Mouse (Mus musculus) layer of hippocampus, postnatal 25 days (tissue): ENCODE data around the gene Katnb1. TPM values are rescaled to one million over a fixed set of nuclear protein-coding genes. Genes with fewer than 3 reads are reported as not detected.
A peak's percentile ranks its signal among the peaks of the same experiment; 100 is the strongest.

Experiments
- DNase-seq, 2 experiments: peaks; one replicate each; pipeline ENCODE4 v3.0.0; 2022; ENCODE audit warnings: mixed read lengths in 2 of 2, low spot score in 1 of 2; ENCODE audit errors: extremely low spot score in 1 of 2
- total RNA-seq, 2 experiments: library from RNA; stranded (reverse); gene quantifications; 2 replicates each; pipeline ENCODE4 v1.2.3; 2021

Gene Katnb1
- total RNA-seq, 2 experiments from 2014 or later, result 40.1 to 45.4 TPM

DNA sequence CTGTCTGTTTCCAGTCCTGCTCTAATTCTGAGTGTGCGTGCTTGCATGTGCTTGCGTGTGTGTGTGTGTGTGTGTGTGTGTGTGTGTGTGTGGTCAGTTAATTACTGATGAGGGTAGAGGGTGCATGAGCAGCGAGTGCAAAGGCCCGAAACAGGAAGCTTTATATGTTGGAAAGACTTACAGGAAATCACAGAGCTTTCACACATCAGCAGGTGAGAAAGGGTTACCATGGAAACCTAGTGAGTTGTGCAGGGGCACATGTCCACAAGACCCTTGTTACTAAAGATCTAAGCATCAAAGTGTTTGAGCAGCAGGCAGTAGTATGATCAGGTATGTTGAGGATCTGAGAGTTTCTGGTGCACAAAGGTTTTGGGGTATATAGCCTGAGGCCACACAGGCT is 3.3 kb downstream of the Katnb1 start:
- DNase-seq, result no peak

GRCm38 (mm10) chr8:95084744-95085431 is 3.9 kb downstream of the Katnb1 start:
- no peak for DNase-seq

DNA sequence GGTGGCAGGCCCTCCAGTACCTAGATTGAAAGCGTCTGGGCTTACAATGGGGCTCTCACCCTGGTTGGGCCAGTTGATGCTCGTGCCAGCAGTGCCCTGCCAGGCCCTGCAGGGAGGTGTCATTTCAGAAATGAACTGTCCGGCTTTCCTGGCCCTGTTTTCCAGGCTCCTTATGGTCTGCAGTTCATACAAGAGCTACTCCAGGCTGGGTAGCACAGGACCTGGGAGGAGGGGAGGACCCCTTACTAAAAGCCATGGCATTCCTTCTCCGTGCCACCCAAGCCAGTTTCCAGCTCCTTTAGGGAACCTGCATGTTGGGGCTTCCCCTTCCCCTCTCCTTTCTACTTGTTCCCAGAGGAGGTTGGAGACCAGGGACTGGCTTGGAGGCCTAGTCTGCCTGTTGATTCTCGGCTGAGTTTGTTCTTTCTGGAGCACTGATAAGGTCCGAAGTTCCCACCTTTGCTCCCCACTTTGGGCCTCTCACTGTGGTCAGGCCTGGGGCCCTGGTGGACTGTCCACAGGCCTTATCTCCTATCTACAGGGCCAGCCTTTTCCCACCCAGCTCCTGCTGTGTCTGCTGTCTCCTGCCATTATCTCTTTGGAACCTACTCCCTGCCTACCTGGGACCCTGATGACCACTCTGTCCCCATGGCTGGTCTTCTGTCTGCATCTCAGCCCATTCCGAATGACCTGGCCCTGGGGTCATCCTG is 4.6 kb downstream of the Katnb1 start:
- DNase-seq, result no peak

GRCm38 (mm10) chr8:95093574-95093973 is 12.6 kb downstream of the Katnb1 start:
- DNase-seq, result no peak

DNA sequence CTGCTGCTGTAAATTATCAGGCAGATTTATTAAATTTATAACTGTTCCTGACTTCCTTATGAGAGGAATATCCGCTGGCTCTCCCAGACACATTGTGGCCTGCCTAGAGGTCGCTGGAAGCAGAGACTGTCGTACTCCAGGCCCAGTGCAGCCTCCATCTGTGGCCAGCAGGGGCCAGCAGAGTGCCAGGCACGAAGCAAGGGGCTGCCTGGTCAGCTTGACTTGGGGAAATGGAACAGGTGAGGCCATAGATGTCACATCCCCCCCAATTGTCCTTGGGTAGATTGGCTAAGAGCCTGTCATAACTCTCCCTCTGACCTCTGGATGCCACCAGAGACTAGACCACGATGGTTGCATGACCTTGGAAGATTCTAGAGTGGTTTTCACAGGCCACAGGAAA is 18.0 kb downstream of the Katnb1 start:
- peak; percentile 45 to 68 for DNase-seq

GRCm38 (mm10) chr8:95101972-95102371 is 21.0 kb downstream of the Katnb1 start:
- DNase-seq, result no peak

- DNase-seq, result no peak
Measured at GRCm38 (mm10) chr8:95107306-95107705, 26.3 kb downstream of the Katnb1 start.

DNA sequence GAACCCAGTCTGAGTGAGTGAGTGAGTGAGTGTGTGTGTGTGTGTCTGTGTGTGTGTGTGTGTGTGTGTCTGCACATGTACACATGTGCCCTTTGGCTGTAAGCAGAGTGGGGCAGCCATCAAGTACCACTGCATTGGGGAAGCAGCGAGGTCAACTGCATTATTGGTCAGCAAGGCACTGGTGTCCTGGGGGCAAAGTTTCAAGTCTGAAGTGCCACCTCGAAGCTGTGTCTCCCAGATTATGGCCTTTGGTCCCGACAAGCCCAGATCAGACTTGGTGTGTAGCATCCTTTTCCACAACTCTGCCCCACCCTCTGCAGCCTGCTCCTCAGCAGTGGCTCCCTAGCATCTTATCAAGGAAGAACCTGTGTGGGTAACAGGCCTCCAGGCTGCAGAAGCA is 31.6 kb downstream of the Katnb1 start:
- no peak for DNase-seq

DNA sequence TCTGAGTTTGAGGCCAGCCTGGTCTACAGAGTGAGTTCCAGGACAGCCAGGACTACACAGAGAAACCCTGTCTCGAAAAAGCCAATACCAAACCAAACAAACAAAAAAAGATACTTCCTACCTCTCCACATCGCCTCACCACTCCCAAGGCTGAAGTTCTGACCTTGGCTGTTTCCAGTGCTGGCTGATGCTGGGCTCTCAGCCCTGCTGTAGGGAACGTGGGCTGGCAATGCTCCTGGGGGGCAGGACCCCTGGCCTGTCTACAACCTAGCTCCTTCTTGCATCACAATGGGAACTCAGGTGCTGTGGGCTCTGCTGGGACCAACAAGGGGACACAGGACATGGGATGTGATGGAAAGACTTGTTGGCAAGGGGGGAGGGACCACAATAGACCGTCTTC is 32.1 kb downstream of the Katnb1 start:
- no peak for DNase-seq

DNA sequence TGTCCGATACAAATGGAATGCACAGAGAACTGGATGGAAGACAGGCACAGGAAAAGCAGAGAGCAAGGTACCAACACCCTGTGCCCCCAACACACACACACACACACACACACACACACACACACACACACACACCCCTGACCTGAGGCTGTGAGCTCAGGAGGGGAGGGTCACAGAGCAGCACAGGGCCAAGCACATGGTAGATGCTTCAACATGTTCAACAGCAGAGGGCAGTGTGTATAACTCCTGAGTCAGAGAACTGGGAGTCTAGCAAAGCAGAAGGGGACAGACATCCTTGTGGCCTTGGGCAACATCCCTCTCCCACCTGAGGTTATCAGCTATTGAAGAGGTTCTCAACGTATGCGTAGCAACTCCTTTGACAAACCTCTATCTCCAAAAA is 32.8 kb downstream of the Katnb1 start:
- no peak for DNase-seq

- DNase-seq, result no peak
Measured at GRCm38 (mm10) chr8:95123455-95123854, 42.5 kb downstream of the Katnb1 start.

DNA sequence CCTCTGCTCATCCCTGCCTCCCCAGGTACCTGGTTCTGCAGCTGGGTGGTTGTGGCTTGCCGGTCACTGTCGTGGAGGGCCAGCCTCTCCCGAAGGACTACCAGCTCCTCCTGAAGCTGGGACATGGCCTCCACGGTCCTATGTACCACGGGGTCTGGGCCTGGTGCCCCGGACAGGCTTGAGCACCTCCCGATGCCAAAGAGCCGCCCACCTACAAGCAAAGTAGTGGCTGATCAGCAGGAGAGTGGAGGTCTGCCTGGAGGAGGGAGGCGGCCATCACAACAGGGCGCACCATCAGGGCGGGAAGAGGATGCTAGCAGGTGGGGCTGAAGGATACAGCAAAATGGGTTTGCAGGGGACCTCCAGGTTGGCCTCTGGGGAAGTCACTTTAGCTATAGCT is 45.5 kb downstream of the Katnb1 start:
- no peak for DNase-seq

- no peak for DNase-seq
Measured at GRCm38 (mm10) chr8:95127658-95128057, 46.7 kb downstream of the Katnb1 start.

GRCm38 (mm10) chr8:95128750-95129260 is 47.8 kb downstream of the Katnb1 start:
- DNase-seq, result no peak

- no peak for DNase-seq
Measured at GRCm38 (mm10) chr8:95130966-95131537, 50.1 kb downstream of the Katnb1 start.

DNA sequence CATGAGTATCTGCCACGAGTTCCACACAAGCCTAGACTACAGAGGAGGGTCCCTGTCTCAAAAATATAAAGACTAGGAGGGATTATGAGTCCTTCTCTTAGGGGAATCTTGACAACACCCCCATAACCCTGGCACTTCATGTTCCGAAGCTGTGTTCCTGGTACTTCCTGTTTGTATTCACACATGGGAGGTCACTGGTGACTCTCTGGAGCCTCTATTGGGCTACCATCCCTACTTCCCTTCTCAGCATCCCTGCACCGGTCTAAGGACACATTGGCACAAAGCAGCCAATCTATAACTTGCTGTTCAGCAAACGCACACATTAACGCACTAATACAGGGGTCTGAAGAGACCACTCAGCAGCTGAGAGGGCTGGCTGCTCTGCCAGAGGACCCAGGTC is 51.0 kb downstream of the Katnb1 start:
- no peak for DNase-seq

DNA sequence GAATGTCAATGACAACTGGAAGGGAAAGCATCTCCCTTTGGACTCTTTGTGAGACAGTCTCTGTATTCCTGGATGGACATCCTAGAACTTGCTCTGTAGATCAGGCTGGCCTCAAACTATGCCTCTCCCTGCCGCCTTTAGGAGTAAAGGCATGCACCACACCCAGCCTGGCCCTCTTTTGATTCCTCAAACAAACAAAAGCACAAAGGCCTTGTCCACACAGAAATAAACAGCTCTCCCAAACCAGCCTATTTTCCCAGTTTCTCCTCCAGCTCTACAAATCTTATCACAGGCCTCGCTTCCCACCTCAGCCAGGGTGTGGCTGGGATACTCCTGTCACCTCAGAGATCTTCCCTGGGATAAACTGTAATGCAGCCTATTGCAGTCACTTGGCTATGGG is 53.2 kb downstream of the Katnb1 start:
- DNase-seq, result no peak

GRCm38 (mm10) chr8:95135242-95135641 is 54.3 kb downstream of the Katnb1 start:
- DNase-seq, result no peak

- DNase-seq, result no peak
Measured at GRCm38 (mm10) chr8:95136218-95136617, 55.2 kb downstream of the Katnb1 start.

GRCm38 (mm10) chr8:95137201-95137600 is 56.2 kb downstream of the Katnb1 start:
- DNase-seq, result no peak

- DNase-seq, result no peak
Measured at GRCm38 (mm10) chr8:95137641-95138098, 56.7 kb downstream of the Katnb1 start.
